Mouse (Mus musculus) CH12.LX (cell line): ENCODE measurements around the gene Lamc2. TPM values are rescaled to one million over a fixed set of nuclear protein-coding genes. Genes with fewer than 3 reads are reported as not detected.

Source experiments
- DNase-seq: peaks from one replicate; pipeline ENCODE4 v3.0.0-alpha.2; 2013; ENCODE audit errors: extremely low read depth
- H3K27ac ChIP-seq: 2 replicates; pipeline ENCODE4 v1.5.1; 2012; ENCODE audit warnings: low read depth, mild to moderate bottlenecking, control low read depth, moderate library complexity; ENCODE audit not compliant: insufficient read depth
- H3K27me3 ChIP-seq: replicated peaks from 2 replicates; pipeline ENCODE3; 2012; ENCODE audit warnings: inconsistent platforms
- H3K36me3 ChIP-seq, 2 experiments: replicated peaks in 1 of 2; 2 replicates each; pipeline versions ENCODE3 to v1.6.1; 2012; ENCODE audit warnings: inconsistent platforms in 1 of 2, low read length in 1 of 2, mild to moderate bottlenecking in 1 of 2, mixed read lengths in 1 of 2, moderate library complexity in 1 of 2; ENCODE audit not compliant: control insufficient read depth in 1 of 2, insufficient read depth in 1 of 2
- H3K4me1 ChIP-seq, 2 experiments: 2 replicates each; pipeline ENCODE4 v1.6.1; 2012; ENCODE audit warnings: inconsistent platforms in 1 of 2, moderate library complexity in 1 of 2; ENCODE audit not compliant: insufficient read depth in 2 of 2, control insufficient read depth in 1 of 2
- H3K4me2 ChIP-seq: 2 replicates; pipeline ENCODE4 v1.6.1; 2012; ENCODE audit warnings: low read depth, mild to moderate bottlenecking, control low read depth; ENCODE audit not compliant: poor library complexity, insufficient read depth, severe bottlenecking
- H3K4me3 ChIP-seq, 3 experiments: fragments of 150-350 bp in 1 of 3; sonication (generic) in 1 of 3; replicated peaks in 1 of 3; 2 replicates each; pipeline versions ENCODE3 to v1.5.1; 2011 to 2012; ENCODE audit warnings: low read depth in 2 of 3, low read length in 2 of 3, mild to moderate bottlenecking in 2 of 3, moderate library complexity in 2 of 3, control low read depth in 1 of 3, improper control_type of control experiment in 1 of 3, inconsistent platforms in 1 of 3, mixed read lengths in 1 of 3; ENCODE audit not compliant: poor library complexity in 1 of 3
- H3K79me2 ChIP-seq: replicated peaks from 2 replicates; pipeline ENCODE4 v1.6.1; 2012; ENCODE audit warnings: mild to moderate bottlenecking, moderate library complexity; ENCODE audit not compliant: control insufficient read depth, poor library complexity, insufficient read depth, severe bottlenecking; ENCODE audit errors: extremely low read depth
- H3K9ac ChIP-seq: 2 replicates; pipeline ENCODE4 v1.6.1; 2012; ENCODE audit warnings: low read depth, mild to moderate bottlenecking, control low read depth, moderate library complexity; ENCODE audit not compliant: insufficient read depth
- H3K9me3 ChIP-seq: replicated peaks from 2 replicates; pipeline ENCODE3; 2012; ENCODE audit warnings: low read length, inconsistent platforms, mixed read lengths
- CTCF ChIP-seq, 2 experiments: IDR thresholded peaks in 1 of 2; conservative IDR thresholded peaks in 1 of 2; 2 replicates each; pipeline ENCODE4 v1.5.1; 2011 to 2012; ENCODE audit warnings: low read depth in 2 of 2, low read length in 2 of 2, improper control_type of control experiment in 1 of 2, inconsistent platforms in 1 of 2, mild to moderate bottlenecking in 1 of 2, moderate library complexity in 1 of 2
- E2F4 ChIP-seq: IDR thresholded peaks from 2 replicates; pipeline ENCODE4 v1.6.1; 2011; ENCODE audit warnings: low read depth, low read length, improper control_type of control experiment; ENCODE audit not compliant: insufficient replicate concordance
- EP300 ChIP-seq: IDR thresholded peaks from 2 replicates; pipeline ENCODE4 v1.6.1; 2011; ENCODE audit warnings: low read length, improper control_type of control experiment
- ETS1 ChIP-seq: conservative IDR thresholded peaks from 2 replicates; pipeline ENCODE4 v1.6.1; 2012; ENCODE audit warnings: low read depth, mild to moderate bottlenecking, inconsistent platforms, low read length, improper control_type of control experiment, moderate library complexity
- GABPA ChIP-seq: IDR thresholded peaks from 2 replicates; pipeline ENCODE4 v1.6.1; 2012; ENCODE audit warnings: low read depth, low read length, improper control_type of control experiment, inconsistent platforms; ENCODE audit not compliant: insufficient replicate concordance
- JUND ChIP-seq: conservative IDR thresholded peaks from 2 replicates; pipeline ENCODE4 v1.6.1; 2011; ENCODE audit warnings: low read depth, low read length, improper control_type of control experiment
- KAT2A ChIP-seq: IDR thresholded peaks from 2 replicates; pipeline ENCODE4 v1.6.1; 2012; ENCODE audit warnings: low read length, improper control_type of control experiment, inconsistent platforms; ENCODE audit not compliant: insufficient replicate concordance
- MAFK ChIP-seq: IDR thresholded peaks from 2 replicates; pipeline ENCODE4 v1.6.1; 2011; ENCODE audit warnings: low read length, improper control_type of control experiment; ENCODE audit not compliant: insufficient replicate concordance
- MAX ChIP-seq: IDR thresholded peaks from 2 replicates; pipeline ENCODE4 v1.6.1; 2011; ENCODE audit warnings: low read length, improper control_type of control experiment
- MAZ ChIP-seq: IDR thresholded peaks from 2 replicates; pipeline ENCODE4 v1.6.1; 2012; ENCODE audit warnings: low read depth, mild to moderate bottlenecking, inconsistent platforms, low read length, improper control_type of control experiment, moderate library complexity
- MEF2A ChIP-seq: IDR thresholded peaks from 2 replicates; pipeline ENCODE4 v1.6.1; 2014; ENCODE audit warnings: low read depth, mild to moderate bottlenecking, inconsistent platforms, low read length, improper control_type of control experiment, borderline replicate concordance
- NELFE ChIP-seq: IDR thresholded peaks from 2 replicates; pipeline ENCODE4 v1.6.1; 2011; ENCODE audit warnings: low read depth, low read length, improper control_type of control experiment
- NRF1 ChIP-seq: IDR thresholded peaks from 2 replicates; pipeline ENCODE4 v1.6.1; 2014; ENCODE audit warnings: low read depth, mild to moderate bottlenecking, inconsistent platforms, low read length, improper control_type of control experiment, moderate library complexity
- PAX5 ChIP-seq: IDR thresholded peaks from 2 replicates; pipeline ENCODE4 v1.6.1; 2012; ENCODE audit warnings: low read length, inconsistent platforms, mixed read lengths
- POLR2AphosphoS2 ChIP-seq: IDR thresholded peaks from 2 replicates; pipeline ENCODE4 v1.6.1; 2011; ENCODE audit warnings: low read depth, low read length, improper control_type of control experiment
- RCOR1 ChIP-seq: conservative IDR thresholded peaks from 2 replicates; pipeline ENCODE4 v1.6.1; 2012; ENCODE audit warnings: low read depth, mild to moderate bottlenecking, inconsistent platforms, low read length, improper control_type of control experiment
- SIN3A ChIP-seq: IDR thresholded peaks from 2 replicates; pipeline ENCODE4 v1.6.1; 2012; ENCODE audit warnings: low read length, improper control_type of control experiment, inconsistent platforms
- SMC3 ChIP-seq: IDR thresholded peaks from 2 replicates; pipeline ENCODE4 v1.6.1; 2011; ENCODE audit warnings: low read depth, low read length, improper control_type of control experiment
- TCF12 ChIP-seq: IDR thresholded peaks from 2 replicates; pipeline ENCODE4 v1.6.1; 2014; ENCODE audit warnings: low read depth, mild to moderate bottlenecking, inconsistent platforms, low read length, improper control_type of control experiment
- UBTF ChIP-seq: IDR thresholded peaks from 2 replicates; pipeline ENCODE4 v1.6.1; 2012; ENCODE audit warnings: low read depth, mild to moderate bottlenecking, inconsistent platforms, low read length, improper control_type of control experiment, moderate library complexity
- USF2 ChIP-seq: conservative IDR thresholded peaks from 2 replicates; pipeline ENCODE4 v1.6.1; 2011; ENCODE audit warnings: low read depth, low read length, improper control_type of control experiment
- ZC3H11A ChIP-seq: IDR thresholded peaks from 2 replicates; pipeline ENCODE4 v1.6.1; 2012; ENCODE audit warnings: low read depth, mild to moderate bottlenecking, inconsistent platforms, low read length, improper control_type of control experiment
- ZNF384 ChIP-seq: IDR thresholded peaks from 2 replicates; pipeline ENCODE4 v1.6.1; 2012; ENCODE audit warnings: low read depth, low read length, improper control_type of control experiment, inconsistent platforms
- dilution Hi-C: fragments of 300-500 bp; cut with MboI; formaldehyde crosslinking; loops from 2 replicates; pipeline ENCODE4 v1.14.3; 2020; ENCODE audit warnings: low sequenced_read_pairs; ENCODE audit not compliant: extremely low pct_unique_long_range_greater_than_20kb, extremely low pct_ligation_motif_present
- in situ Hi-C: fragments of 300-500 bp; cut with MboI; formaldehyde crosslinking; loops from 3 replicates; pipeline ENCODE4 v1.14.3; 2019; ENCODE audit warnings: low sequenced_read_pairs, low pct_ligation_motif_present, low pct_unique_long_range_greater_than_20kb, mixed read lengths
- polyA plus RNA-seq: library from polyadenylated mRNA; unstranded; fragments of >175 nt; gene quantifications from 2 replicates; pipeline ENCODE4 v1.2.1, GENCODE M21; 2012; ENCODE audit warnings: low read depth; ENCODE audit not compliant: insufficient read length
- total RNA-seq, 2 experiments: library from RNA; depleted of rRNA; stranded (reverse); fragments of 300-350 nt in 1 of 2; fragments of >200 nt in 1 of 2; gene quantifications; 2 replicates each; pipeline ENCODE4 v1.2.3; 2012 to 2014

The Lamc2 gene
- total and polyA plus RNA-seq, 3 experiments: 0.09 to 1.0 (median 0.25) TPM

- no peak for DNase-seq
- Histone ChIP-seq H3K79me2 (no peaks in the 10 kb centered on the region), H3K4me1 (peaks cover 2 to 3% of the 10 kb centered on the region in 2 experiments; a peak in 1 of 4 replicates), H3K4me2 (no peak overlapping the region), H3K4me3 (no peak overlapping the region), H3K36me3 (no peaks in the 10 kb centered on the region), H3K27me3 (no peaks in the 10 kb centered on the region), H3K9ac (no peak overlapping the region), H3K27ac (no peak overlapping the region), H3K9me3 (no peaks in the 10 kb centered on the region)
- in situ Hi-C loops: loop anchor here (5.0 to 10.0 kb wide), 2 partner anchors 102 to 280 kb away; no protein-coding TSS in a partner anchor
- dilution Hi-C loops: no loop called here
- TF ChIP-seq UBTF: no peak
- TF ChIP-seq ZC3H11A: no peak
- no peak for TF ChIP-seq RCOR1
- TF ChIP-seq PAX5: no peak
Measured at GRCm38 (mm10) chr1:153104804-153105203, 81.4 kb downstream of the Lamc2 start.

GRCm38 (mm10) chr1:153103186-153103554 is 83.1 kb downstream of the Lamc2 start:
- Histone ChIP-seq H3K4me3 (no peak overlapping the region), H3K4me2 (no peak overlapping the region), H3K9ac (no peak overlapping the region), H3K79me2 (no peaks in the 10 kb centered on the region), H3K27me3 (no peaks in the 10 kb centered on the region), H3K36me3 (no peaks in the 10 kb centered on the region), H3K27ac (no peak overlapping the region), H3K4me1 (0 out of 4 replicates have a peak, but pooled peaks cover 0 to 3% of the 10 kb centered on the region in 2 experiments), H3K9me3 (no peaks in the 10 kb centered on the region)
- dilution Hi-C loops (no loop called here), in situ Hi-C loops (loop anchor here (5.0 to 10.0 kb wide), 2 partner anchors 104 to 282 kb away; no protein-coding TSS in a partner anchor)
- DNase-seq: no peak
- no peak for TF ChIP-seq SMC3
- TF ChIP-seq NELFE: no peak
- TF ChIP-seq ETS1: no peak
- TF ChIP-seq E2F4: no peak
- no peak for TF ChIP-seq JUND

- Histone ChIP-seq H3K4me2 (no peak overlapping the region), H3K4me3 (no peak overlapping the region), H3K79me2 (no peaks in the 10 kb centered on the region), H3K9ac (no peak overlapping the region), H3K27me3 (no peaks in the 10 kb centered on the region), H3K36me3 (no peaks in the 10 kb centered on the region), H3K9me3 (no peaks in the 10 kb centered on the region), H3K27ac (no peak overlapping the region), H3K4me1 (0 out of 4 replicates have a peak, but pooled peaks cover 0 to 3% of the 10 kb centered on the region in 2 experiments)
- dilution Hi-C loops: no loop called here
- TF ChIP-seq NRF1: no peak
- no peak for TF ChIP-seq SMC3
- no peak for TF ChIP-seq PAX5
- no peak for TF ChIP-seq KAT2A
- TF ChIP-seq MEF2A: no peak
- no peak for TF ChIP-seq SIN3A
- no peak for TF ChIP-seq MAFK
- no peak for TF ChIP-seq CTCF (conservative IDR thresholded peaks at IDR 0.05 in 1 of 2, IDR thresholded peaks at IDR 0.05 in 1 of 2; ENCODE audit: low read depth in 2 of 2, low read length in 2 of 2)
- no peak for TF ChIP-seq TCF12
- TF ChIP-seq MAX: no peak
- no peak for TF ChIP-seq RCOR1
- TF ChIP-seq POLR2AphosphoS2: no peak
- no peak for TF ChIP-seq USF2
- TF ChIP-seq EP300: no peak
- no peak for TF ChIP-seq GABPA
- TF ChIP-seq MAZ: no peak
- TF ChIP-seq UBTF: no peak
- no peak for TF ChIP-seq ZNF384
- in situ Hi-C loops: loop anchor here (5.0 to 10.0 kb wide), 2 partner anchors 105 to 282 kb away; no protein-coding TSS in a partner anchor
- DNase-seq: no peak
Measured at GRCm38 (mm10) chr1:153102296-153103185, 83.7 kb downstream of the Lamc2 start.
